Mouse (Mus musculus): ENCODE results near the gene Serpinb9.
"Not testable (repeated sequence)": the region's sequence is repeated elsewhere in the genome, so short reads cannot be mapped to it uniquely, and the experiment has no call there.

The Serpinb9 gene

GRCm38 (mm10) chr13:33002950-33003349 lies at the start of gene Serpinb9:
Gene Serpinb9 (plus strand): TSS chr13:33003250.
- DNase-seq (ENCODE audit: low spot score in 2 of 2): no peak

- no peak for DNase-seq (ENCODE audit: low spot score in 2 of 2)
Observed at GRCm38 (mm10) chr13:32956537-32956936, 46.5 kb upstream of the Serpinb9 start.

GRCm38 (mm10) chr13:32957917-32958316 lies 45.1 kb upstream of the Serpinb9 start:
- DNase-seq (ENCODE audit: low spot score in 2 of 2): no peak

- not testable (repeated sequence) for DNase-seq (ENCODE audit: low spot score in 2 of 2)
Observed at GRCm38 (mm10) chr13:32958521-32958920, 44.5 kb upstream of the Serpinb9 start.

GRCm38 (mm10) chr13:32963990-32964753 lies 38.9 kb upstream of the Serpinb9 start:
- no peak for DNase-seq (ENCODE audit: low spot score in 2 of 2)

- peak; percentile 57 to 63 for DNase-seq (ENCODE audit: low spot score in 2 of 2)
Observed at GRCm38 (mm10) chr13:32964989-32965811, 37.9 kb upstream of the Serpinb9 start, which contains the start of gene Serpinb6b. Gene Serpinb6b (plus strand): TSS chr13:32965209.

- peak; percentile 37 to 46 for DNase-seq (ENCODE audit: low spot score in 2 of 2)
Observed at GRCm38 (mm10) chr13:32966116-32966515, 36.9 kb upstream of the Serpinb9 start.

GRCm38 (mm10) chr13:32967233-32967632 lies 35.8 kb upstream of the Serpinb9 start:
- DNase-seq (ENCODE audit: low spot score in 2 of 2): peak in 1 of 2 experiments; percentile 34

- DNase-seq (ENCODE audit: low spot score in 2 of 2): peak; percentile 67 to 69
Observed at GRCm38 (mm10) chr13:32968353-32968984, 34.6 kb upstream of the Serpinb9 start.

GRCm38 (mm10) chr13:32968996-32969640 lies 33.9 kb upstream of the Serpinb9 start:
- peak; percentile 50 to 62 for DNase-seq (ENCODE audit: low spot score in 2 of 2)

- no peak for DNase-seq (ENCODE audit: low spot score in 2 of 2)
Observed at GRCm38 (mm10) chr13:32969641-32970040, 33.4 kb upstream of the Serpinb9 start.

GRCm38 (mm10) chr13:32970776-32971175 lies 32.3 kb upstream of the Serpinb9 start:
- no peak for DNase-seq (ENCODE audit: low spot score in 2 of 2)

GRCm38 (mm10) chr13:32974268-32974667 lies 28.8 kb upstream of the Serpinb9 start:
- no peak for DNase-seq (ENCODE audit: low spot score in 2 of 2)

- no peak for DNase-seq (ENCODE audit: low spot score in 2 of 2)
Observed at GRCm38 (mm10) chr13:32974889-32975460, 28.1 kb upstream of the Serpinb9 start.

GRCm38 (mm10) chr13:32975710-32976109 lies 27.3 kb upstream of the Serpinb9 start:
- DNase-seq (ENCODE audit: low spot score in 2 of 2): no peak

- DNase-seq (ENCODE audit: low spot score in 2 of 2): no peak
Observed at GRCm38 (mm10) chr13:32982556-32983042, 20.5 kb upstream of the Serpinb9 start.

- no peak for DNase-seq (ENCODE audit: low spot score in 2 of 2)
Observed at GRCm38 (mm10) chr13:32986256-32986655, 16.8 kb upstream of the Serpinb9 start.

- peak; percentile 70 to 84 for DNase-seq (ENCODE audit: low spot score in 2 of 2)
Observed at GRCm38 (mm10) chr13:32993152-32993893, 9.7 kb upstream of the Serpinb9 start.

- no peak for DNase-seq (ENCODE audit: low spot score in 2 of 2)
Observed at GRCm38 (mm10) chr13:32993894-32994242, 9.2 kb upstream of the Serpinb9 start.

GRCm38 (mm10) chr13:32995051-32995450 lies 8.0 kb upstream of the Serpinb9 start:
- no peak for DNase-seq (ENCODE audit: low spot score in 2 of 2)
